Mouse (Mus musculus) forebrain, embryonic 13.5 days (tissue): Measurements from ENCODE around the gene Impg1. TPM values are rescaled to one million over a fixed set of nuclear protein-coding genes. Genes with fewer than 3 reads are reported as not detected.

ENCODE experiments used
- ATAC-seq: fragments of 200-750 bp; cut with Nextera tagmentation; 2 replicates; pipeline ENCODE4 v1.8.0; 2017
- H3K27ac ChIP-seq: fragments of 300-500 bp; sonication (generic); 2 replicates; pipeline ENCODE4 v1.5.1; 2015; ENCODE audit warnings: inconsistent platforms, mild to moderate bottlenecking, moderate library complexity
- H3K27me3 ChIP-seq: fragments of 300-500 bp; sonication (generic); 2 replicates; pipeline ENCODE4 v1.6.1; 2015; ENCODE audit warnings: mild to moderate bottlenecking, inconsistent platforms
- H3K36me3 ChIP-seq: fragments of 300-500 bp; sonication (generic); 2 replicates; pipeline ENCODE4 v1.6.1; 2015; ENCODE audit warnings: mild to moderate bottlenecking, inconsistent platforms; ENCODE audit not compliant: poor library complexity, severe bottlenecking
- H3K4me1 ChIP-seq: fragments of 300-500 bp; sonication (generic); 2 replicates; pipeline ENCODE4 v1.6.1; 2015; ENCODE audit warnings: inconsistent platforms
- H3K4me2 ChIP-seq: fragments of 300-500 bp; sonication (generic); 2 replicates; pipeline ENCODE4 v1.6.1; 2015; ENCODE audit warnings: inconsistent platforms, mild to moderate bottlenecking, moderate library complexity
- H3K4me3 ChIP-seq: fragments of 300-500 bp; sonication (generic); 2 replicates; pipeline ENCODE4 v1.5.1; 2015; ENCODE audit warnings: mild to moderate bottlenecking, inconsistent platforms
- H3K9ac ChIP-seq: fragments of 300-500 bp; sonication (generic); 2 replicates; pipeline ENCODE4 v1.6.1; 2015; ENCODE audit warnings: mild to moderate bottlenecking, inconsistent platforms
- H3K9me3 ChIP-seq: fragments of 300-500 bp; sonication (generic); replicated peaks from 2 replicates; pipeline ENCODE4 v1.6.1; 2016; ENCODE audit warnings: inconsistent platforms
- WGBS: fragments of 180-500 bp; shearing (Covaris S2); methylation state at CpG from one replicate; pipeline ENCODE4 v1.1.7; 2015; 5-methylcytosine and 5-hydroxymethylcytosine counted together
- polyA plus RNA-seq: library from polyadenylated mRNA; unstranded; fragments of >200 nt; fragmentation: Nextera tagmentation; extraction: Ambion mirVana; gene quantifications from 2 replicates; pipeline ENCODE4 v1.2.1, GENCODE M21; 2015

Gene Impg1
- not detected in 2 replicates for polyA plus RNA-seq

GRCm38 (mm10) chr9:80465381-80465780 is at the start of gene Impg1:
Gene Impg1, minus strand, starts transcription at chr9:80465481.
- Histone ChIP-seq H3K9me3 (no peaks in the 10 kb centered on the region), H3K27ac (no peak within 1 kb of the TSS), H3K27me3 (no peaks in the 10 kb centered on the region), H3K4me2 (no peak within 1 kb of the TSS), H3K4me3 (no peak within 1 kb of the TSS), H3K4me1 (no peaks in the 10 kb centered on the region), H3K9ac (no peak within 1 kb of the TSS), H3K36me3 (no peaks in the 10 kb centered on the region)
- ATAC-seq, result no peak
- 59% methylated on average over 6 of the region's 6 CpGs for WGBS

GRCm38 (mm10) chr9:80509464-80510153 is 44.3 kb upstream of the Impg1 start:
- H3K27ac ChIP-seq, result no peak overlapping the region
- H3K27me3 ChIP-seq, result no peaks in the 10 kb centered on the region
- WGBS, result 87% methylated on average over 7 of the region's 7 CpGs
- H3K9ac ChIP-seq, result no peak overlapping the region
- no peak overlapping the region for H3K4me3 ChIP-seq
- H3K36me3 ChIP-seq, result no peaks in the 10 kb centered on the region
- H3K9me3 ChIP-seq, result no peaks in the 10 kb centered on the region
- no peaks in the 10 kb centered on the region for H3K4me1 ChIP-seq
- ATAC-seq, result no peak
- H3K4me2 ChIP-seq, result no peak overlapping the region

GRCm38 (mm10) chr9:80504496-80505012 is 39.3 kb upstream of the Impg1 start:
- H3K27ac ChIP-seq, result no peak overlapping the region
- H3K4me3 ChIP-seq, result no peak overlapping the region
- no peak overlapping the region for H3K4me2 ChIP-seq
- WGBS, result 44% methylated on average over 2 of the region's 2 CpGs
- no peaks in the 10 kb centered on the region for H3K9me3 ChIP-seq
- H3K36me3 ChIP-seq, result no peaks in the 10 kb centered on the region
- H3K9ac ChIP-seq, result no peak overlapping the region
- ATAC-seq, result no peak
- H3K4me1 ChIP-seq, result no peaks in the 10 kb centered on the region
- no peaks in the 10 kb centered on the region for H3K27me3 ChIP-seq

DNA sequence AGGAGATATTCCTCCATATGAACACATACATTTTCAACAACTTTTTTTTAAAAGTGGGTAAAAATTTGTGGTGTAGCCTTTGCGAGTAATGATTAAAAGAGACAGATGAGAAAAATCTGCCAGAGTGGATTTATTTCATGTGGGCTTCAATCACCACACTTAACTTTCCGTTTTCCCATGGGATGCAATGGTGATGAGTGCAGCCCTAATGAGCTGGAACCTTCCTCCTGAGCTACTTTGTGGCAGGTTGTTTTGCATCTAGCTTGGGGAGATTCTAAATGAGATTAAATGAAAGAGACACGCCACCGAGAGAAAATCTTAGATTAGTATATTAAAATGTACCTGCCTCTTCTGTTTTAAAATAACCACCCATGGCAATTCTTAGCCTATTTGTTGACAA is 26.3 kb upstream of the Impg1 start:
- H3K4me1 ChIP-seq, result no peaks in the 10 kb centered on the region
- ATAC-seq, result no peak

DNA sequence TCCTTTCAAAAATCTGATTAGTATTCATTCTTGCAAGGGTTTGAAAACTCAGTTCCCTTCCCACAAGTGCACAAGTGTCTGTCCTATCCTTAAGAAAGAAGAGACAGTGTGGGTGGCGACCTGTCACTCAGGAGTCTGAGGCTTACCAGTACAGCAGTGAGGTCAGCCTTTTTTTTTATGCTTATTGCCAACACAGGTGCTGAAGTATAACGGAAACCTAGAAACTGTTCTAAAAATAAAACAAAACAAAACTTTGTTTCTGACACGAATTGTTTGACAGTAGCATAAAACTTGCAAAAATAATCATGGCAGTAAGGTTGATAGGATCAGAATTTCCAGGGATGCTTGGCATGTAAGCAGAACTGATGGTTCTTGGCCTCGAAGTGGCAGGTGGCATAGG is 4.9 kb downstream of the Impg1 start:
- H3K4me1 ChIP-seq, result no peaks in the 10 kb centered on the region
- H3K4me3 ChIP-seq, result no peak overlapping the region
- ATAC-seq, result no peak
- H3K9me3 ChIP-seq, result no peaks in the 10 kb centered on the region
- no peak overlapping the region for H3K9ac ChIP-seq
- H3K4me2 ChIP-seq, result no peak overlapping the region
- no peaks in the 10 kb centered on the region for H3K36me3 ChIP-seq
- WGBS, result 85% methylated on average over 4 of the region's 4 CpGs
- no peaks in the 10 kb centered on the region for H3K27me3 ChIP-seq
- H3K27ac ChIP-seq, result no peak overlapping the region

More for the DNA sequence above, 26.3 kb upstream of the Impg1 start:
- Histone ChIP-seq H3K9me3 (no peaks in the 10 kb centered on the region), H3K4me2 (no peak overlapping the region), H3K4me3 (no peak overlapping the region), H3K36me3 (no peaks in the 10 kb centered on the region), H3K27me3 (no peaks in the 10 kb centered on the region), H3K27ac (no peak overlapping the region), H3K9ac (no peak overlapping the region)
- 74% methylated on average over 4 of the region's 4 CpGs for WGBS

GRCm38 (mm10) chr9:80450467-80451261 is 14.6 kb downstream of the Impg1 start:
- H3K27me3 ChIP-seq, result no peaks in the 10 kb centered on the region
- H3K9me3 ChIP-seq, result no peaks in the 10 kb centered on the region
- H3K36me3 ChIP-seq, result no peaks in the 10 kb centered on the region
- H3K9ac ChIP-seq, result no peak overlapping the region
- H3K4me1 ChIP-seq, result no peaks in the 10 kb centered on the region
- no peak overlapping the region for H3K27ac ChIP-seq
- no peak for ATAC-seq
- H3K4me3 ChIP-seq, result no peak overlapping the region
- WGBS, result 41% methylated on average over 3 of the region's 3 CpGs
- H3K4me2 ChIP-seq, result no peak overlapping the region

DNA sequence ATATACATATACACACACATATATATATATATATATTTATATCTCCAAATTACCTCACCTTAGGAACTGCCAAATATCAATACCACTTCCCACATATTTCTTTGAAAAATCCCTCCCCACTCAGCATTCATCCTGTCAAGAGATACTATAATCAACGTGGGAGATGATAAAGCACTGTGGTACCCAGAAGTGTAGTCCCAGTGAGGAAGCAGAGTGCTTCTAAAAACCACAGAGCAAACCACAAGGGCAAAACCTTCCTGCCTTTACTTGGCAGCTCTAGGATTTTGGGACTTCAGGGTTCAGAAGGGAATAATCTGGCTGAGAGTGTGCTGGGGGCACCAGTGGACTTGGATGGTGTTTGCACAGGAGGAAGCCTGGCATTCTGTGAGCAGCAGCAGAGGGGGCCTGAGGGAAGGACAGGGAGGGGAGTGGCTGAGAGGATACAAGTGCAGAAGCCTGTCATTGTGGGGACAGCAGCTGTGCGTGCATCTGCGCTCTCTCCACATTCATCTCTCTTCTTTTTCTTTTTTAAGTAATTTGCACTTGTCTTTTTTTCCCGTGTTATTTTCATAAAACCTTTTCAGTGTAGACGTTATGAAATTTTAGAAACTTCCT is 24.1 kb downstream of the Impg1 start:
- H3K4me2 ChIP-seq, result no peak overlapping the region
- no peak overlapping the region for H3K27ac ChIP-seq
- 65% methylated on average over 5 of the region's 5 CpGs for WGBS
- H3K27me3 ChIP-seq, result no peaks in the 10 kb centered on the region
- H3K9ac ChIP-seq, result no peak overlapping the region
- H3K4me3 ChIP-seq, result no peak overlapping the region
- H3K4me1 ChIP-seq, result no peaks in the 10 kb centered on the region
- no peaks in the 10 kb centered on the region for H3K36me3 ChIP-seq
- no peak for ATAC-seq
- H3K9me3 ChIP-seq, result no peaks in the 10 kb centered on the region

- peak; percentile 44; the same call in 1 of the 2 replicates for ATAC-seq
- no peak overlapping the region for H3K9ac ChIP-seq
- H3K36me3 ChIP-seq, result no peaks in the 10 kb centered on the region
- H3K4me1 ChIP-seq, result peaks cover 8% of the 10 kb centered on the region
- H3K9me3 ChIP-seq, result no peaks in the 10 kb centered on the region
- whole genome bisulfite sequencing, result 11% methylated on average over 3 of the region's 3 CpGs
- H3K4me2 ChIP-seq, result no peak overlapping the region
- peaks cover 8% of the 10 kb centered on the region; the same call in 1 of the 2 replicates for H3K27me3 ChIP-seq
- H3K27ac ChIP-seq, result no peak overlapping the region
- H3K4me3 ChIP-seq, result no peak overlapping the region
These were observed 73.9 kb downstream of the Impg1 start for GRCm38 (mm10) chr9:80391404-80391803.

- H3K4me2 ChIP-seq, result no peak overlapping the region
- WGBS, result 6% methylated on average over 5 of the region's 5 CpGs
- H3K27me3 ChIP-seq, result peaks cover 8% of the 10 kb centered on the region; the same call in 1 of the 2 replicates
- no peaks in the 10 kb centered on the region for H3K36me3 ChIP-seq
- no peaks in the 10 kb centered on the region for H3K9me3 ChIP-seq
- H3K4me3 ChIP-seq, result no peak overlapping the region
- no peak overlapping the region for H3K9ac ChIP-seq
- no peak overlapping the region for H3K27ac ChIP-seq
- H3K4me1 ChIP-seq, result peaks cover 8% of the 10 kb centered on the region
- ATAC-seq, result peak; percentile 60
These were observed 74.3 kb downstream of the Impg1 start for GRCm38 (mm10) chr9:80391002-80391401.

- Histone ChIP-seq H3K4me3 (no peak overlapping the region), H3K27ac (no peak overlapping the region), H3K9ac (no peak overlapping the region), H3K36me3 (no peaks in the 10 kb centered on the region), H3K4me2 (no peak overlapping the region), H3K27me3 (peaks cover 8% of the 10 kb centered on the region; the same call in 1 of the 2 replicates), H3K4me1 (peaks cover 8% of the 10 kb centered on the region), H3K9me3 (no peaks in the 10 kb centered on the region)
- no peak for ATAC-seq
- WGBS, result 79% methylated on average over 3 of the region's 3 CpGs
These were observed 77.4 kb downstream of the Impg1 start for GRCm38 (mm10) chr9:80387890-80388289.

- H3K27me3 ChIP-seq, result peaks cover 3% of the 10 kb centered on the region; the same call in 1 of the 2 replicates
- no peak overlapping the region for H3K4me2 ChIP-seq
- peaks cover 8% of the 10 kb centered on the region for H3K4me1 ChIP-seq
- H3K27ac ChIP-seq, result no peak overlapping the region
- H3K9ac ChIP-seq, result no peak overlapping the region
- 19% methylated on average over 5 of the region's 5 CpGs for WGBS
- no peaks in the 10 kb centered on the region for H3K36me3 ChIP-seq
- H3K4me3 ChIP-seq, result no peak overlapping the region
- H3K9me3 ChIP-seq, result no peaks in the 10 kb centered on the region
- ATAC-seq, result 0 out of 2 replicates have a peak, but pooled peaks have one; percentile 60
These were observed 78.8 kb downstream of the Impg1 start for GRCm38 (mm10) chr9:80386492-80386891.

GRCm38 (mm10) chr9:80386000-80386399 is 79.3 kb downstream of the Impg1 start:
- Histone ChIP-seq H3K27ac (no peak overlapping the region), H3K4me2 (no peak overlapping the region), H3K4me3 (no peak overlapping the region), H3K4me1 (peaks cover 4% of the 10 kb centered on the region), H3K9ac (no peak overlapping the region), H3K27me3 (peaks cover 3% of the 10 kb centered on the region; the same call in 1 of the 2 replicates), H3K9me3 (no peaks in the 10 kb centered on the region), H3K36me3 (no peaks in the 10 kb centered on the region)
- 50% methylated on average over 7 of the region's 7 CpGs for WGBS
- no peak for ATAC-seq
